Mouse (Mus musculus) neural tube, embryonic 13.5 days (tissue): Measurements from ENCODE around the gene Tvp23a. TPM values are rescaled to one million over a fixed set of nuclear protein-coding genes. Genes with fewer than 3 reads are reported as not detected.
A peak's percentile ranks its signal among the peaks of the same experiment; 100 is the strongest.

Experiments used
- ATAC-seq: fragments of 200-750 bp; cut with Nextera tagmentation; 2 replicates; pipeline ENCODE4 v1.8.0; 2017; ENCODE audit warnings: low read depth, mild to moderate bottlenecking, moderate TSS enrichment, moderate library complexity
- H3K27ac ChIP-seq: fragments of 300-500 bp; sonication (generic); replicated peaks from 2 replicates; pipeline ENCODE4 v1.5.1; 2015; ENCODE audit warnings: moderate library complexity, mild to moderate bottlenecking, inconsistent platforms
- H3K27me3 ChIP-seq: fragments of 300-500 bp; sonication (generic); 2 replicates; pipeline ENCODE4 v1.6.1; 2015; ENCODE audit warnings: mild to moderate bottlenecking, inconsistent platforms
- H3K36me3 ChIP-seq: fragments of 300-500 bp; sonication (generic); 2 replicates; pipeline ENCODE4 v1.6.1; 2015; ENCODE audit warnings: mild to moderate bottlenecking, inconsistent platforms
- H3K4me1 ChIP-seq: fragments of 300-500 bp; sonication (generic); replicated peaks from 2 replicates; pipeline ENCODE4 v1.6.1; 2015; ENCODE audit warnings: inconsistent platforms
- H3K4me2 ChIP-seq: fragments of 300-500 bp; sonication (generic); 2 replicates; pipeline ENCODE4 v1.6.1; 2015; ENCODE audit warnings: inconsistent platforms, mild to moderate bottlenecking, moderate library complexity
- H3K4me3 ChIP-seq: fragments of 300-500 bp; sonication (generic); 2 replicates; pipeline ENCODE4 v1.5.1; 2015; ENCODE audit warnings: mild to moderate bottlenecking, inconsistent platforms
- H3K9ac ChIP-seq: fragments of 300-500 bp; sonication (generic); 2 replicates; pipeline ENCODE4 v1.6.1; 2015; ENCODE audit warnings: moderate library complexity, mild to moderate bottlenecking, inconsistent platforms
- H3K9me3 ChIP-seq: fragments of 300-500 bp; sonication (generic); 2 replicates; pipeline ENCODE4 v1.6.1; 2016; ENCODE audit warnings: inconsistent platforms
- WGBS: fragments of 180-500 bp; shearing (Covaris S2); methylation state at CpG from one replicate; pipeline ENCODE4 v1.1.7; 2015; 5-methylcytosine and 5-hydroxymethylcytosine counted together
- polyA plus RNA-seq: library from polyadenylated mRNA; unstranded; fragments of >200 nt; fragmentation: Nextera tagmentation; extraction: Ambion mirVana; gene quantifications from 2 replicates; pipeline ENCODE4 v1.2.1, GENCODE M21; 2015

Tvp23a gene
- polyA plus RNA-seq, 1 experiment from 2014 or later, result 40.5 TPM

GRCm38 (mm10) chr16:10417723-10418259 is 29.4 kb downstream of the Tvp23a start:
- Histone ChIP-seq H3K9ac (no peak overlapping the region), H3K36me3 (peaks cover 93% of the 10 kb centered on the region), H3K9me3 (no peaks in the 10 kb centered on the region), H3K4me1 (peaks cover 4% of the 10 kb centered on the region), H3K4me2 (no peak overlapping the region), H3K4me3 (no peak overlapping the region), H3K27me3 (no peaks in the 10 kb centered on the region), H3K27ac (no peak overlapping the region)
- WGBS, result 92% methylated on average over 9 of the region's 9 CpGs
- ATAC-seq, result no peak

GRCm38 (mm10) chr16:10416866-10417265 is 30.3 kb downstream of the Tvp23a start:
- no peaks in the 10 kb centered on the region for H3K9me3 ChIP-seq
- H3K27me3 ChIP-seq, result no peaks in the 10 kb centered on the region
- no peak overlapping the region for H3K4me2 ChIP-seq
- no peak overlapping the region for H3K9ac ChIP-seq
- H3K4me3 ChIP-seq, result no peak overlapping the region
- peaks cover 84% of the 10 kb centered on the region for H3K36me3 ChIP-seq
- no peak for ATAC-seq
- H3K27ac ChIP-seq, result no peak overlapping the region
- H3K4me1 ChIP-seq, result peaks cover 11% of the 10 kb centered on the region
- 93% methylated on average over 4 of the region's 4 CpGs for WGBS

GRCm38 (mm10) chr16:10415976-10416375 is 31.2 kb downstream of the Tvp23a start:
- Histone ChIP-seq H3K4me3 (no peak overlapping the region), H3K27me3 (no peaks in the 10 kb centered on the region), H3K4me1 (peaks cover 16% of the 10 kb centered on the region), H3K9me3 (no peaks in the 10 kb centered on the region), H3K27ac (no peak overlapping the region), H3K9ac (no peak overlapping the region), H3K4me2 (no peak overlapping the region), H3K36me3 (peaks cover 75% of the 10 kb centered on the region)
- 72% methylated on average over 6 of the region's 6 CpGs for WGBS
- no peak for ATAC-seq

- Histone ChIP-seq H3K9me3 (no peaks in the 10 kb centered on the region), H3K4me3 (peak within 1 kb of the TSS; percentile 58), H3K27ac (peak within 1 kb of the TSS; percentile 94), H3K27me3 (peaks cover 11% of the 10 kb centered on the region; the same call in 1 of the 2 replicates), H3K36me3 (peaks cover 36% of the 10 kb centered on the region), H3K4me2 (peak within 1 kb of the TSS; percentile 72), H3K9ac (peak within 1 kb of the TSS; percentile 79), H3K4me1 (peaks cover 17% of the 10 kb centered on the region)
- peak; percentile 98 for ATAC-seq
- WGBS, result 3% methylated on average over 56 of the region's 56 CpGs
These were observed 35.1 kb downstream of the Tvp23a start, which contains the start of gene Nubp1 for GRCm38 (mm10) chr16:10411764-10412746. TSS of gene Nubp1 (plus strand) at chr16:10411948.

- Histone ChIP-seq H3K4me2 (no peak overlapping the region), H3K36me3 (no peaks in the 10 kb centered on the region), H3K9me3 (no peaks in the 10 kb centered on the region), H3K27me3 (peaks cover 23% of the 10 kb centered on the region), H3K9ac (no peak overlapping the region), H3K27ac (no peak overlapping the region), H3K4me1 (peaks cover 8% of the 10 kb centered on the region), H3K4me3 (no peak overlapping the region)
- ATAC-seq, result no peak
- WGBS, result 31% methylated on average over 7 of the region's 7 CpGs
These were observed 48.0 kb downstream of the Tvp23a start for GRCm38 (mm10) chr16:10399160-10399559.

- no peak overlapping the region for H3K27ac ChIP-seq
- H3K4me2 ChIP-seq, result no peak overlapping the region
- peaks cover 8% of the 10 kb centered on the region for H3K4me1 ChIP-seq
- peaks cover 27% of the 10 kb centered on the region for H3K27me3 ChIP-seq
- H3K36me3 ChIP-seq, result no peaks in the 10 kb centered on the region
- H3K9me3 ChIP-seq, result no peaks in the 10 kb centered on the region
- 0 out of 2 replicates have a peak, but pooled peaks have one; percentile 36 for ATAC-seq
- H3K9ac ChIP-seq, result no peak overlapping the region
- whole genome bisulfite sequencing, result 72% methylated on average over 5 of the region's 5 CpGs
- no peak overlapping the region for H3K4me3 ChIP-seq
These were observed 48.4 kb downstream of the Tvp23a start for GRCm38 (mm10) chr16:10398755-10399154.

GRCm38 (mm10) chr16:10394699-10395540 is 52.2 kb downstream of the Tvp23a start, which contains the start of gene Tekt5:
TSS of gene Tekt5 (minus strand) at chr16:10395490.
- peak; percentile 80 for ATAC-seq
- H3K27ac ChIP-seq, result no peak within 1 kb of the TSS
- peak within 1 kb of the TSS; percentile 63 for H3K9ac ChIP-seq

GRCm38 (mm10) chr16:10392587-10392986 is 54.6 kb downstream of the Tvp23a start:
- H3K27ac ChIP-seq, result no peak overlapping the region
- H3K4me1 ChIP-seq, result peaks cover 8% of the 10 kb centered on the region
- H3K9ac ChIP-seq, result no peak overlapping the region
- H3K36me3 ChIP-seq, result no peaks in the 10 kb centered on the region
- 88% methylated on average over 9 of the region's 9 CpGs for WGBS
- no peak overlapping the region for H3K4me2 ChIP-seq
- peaks cover 28% of the 10 kb centered on the region for H3K27me3 ChIP-seq
- no peaks in the 10 kb centered on the region for H3K9me3 ChIP-seq
- ATAC-seq, result no peak
- no peak overlapping the region for H3K4me3 ChIP-seq

More at GRCm38 (mm10) chr16:10394699-10395540, 52.2 kb downstream of the Tvp23a start, which contains the start of gene Tekt5:
- peaks cover 28% of the 10 kb centered on the region for H3K27me3 ChIP-seq
- peak within 1 kb of the TSS; percentile 38 for H3K4me3 ChIP-seq
- peak within 1 kb of the TSS; percentile 58 for H3K4me2 ChIP-seq
- WGBS, result 10% methylated on average over 37 of the region's 37 CpGs
- peaks cover 8% of the 10 kb centered on the region for H3K4me1 ChIP-seq
- H3K36me3 ChIP-seq, result no peaks in the 10 kb centered on the region
- no peaks in the 10 kb centered on the region for H3K9me3 ChIP-seq

GRCm38 (mm10) chr16:10388634-10389365 is 58.4 kb downstream of the Tvp23a start:
- no peak overlapping the region for H3K27ac ChIP-seq
- H3K4me1 ChIP-seq, result no peaks in the 10 kb centered on the region
- H3K9ac ChIP-seq, result no peak overlapping the region
- no peaks in the 10 kb centered on the region for H3K36me3 ChIP-seq
- H3K4me2 ChIP-seq, result no peak overlapping the region
- H3K27me3 ChIP-seq, result peaks cover 2% of the 10 kb centered on the region
- H3K9me3 ChIP-seq, result no peaks in the 10 kb centered on the region
- no peak overlapping the region for H3K4me3 ChIP-seq
- 92% methylated on average over 6 of the region's 6 CpGs for WGBS
- no peak for ATAC-seq

GRCm38 (mm10) chr16:10385261-10385660 is 61.9 kb downstream of the Tvp23a start:
- no peaks in the 10 kb centered on the region for H3K36me3 ChIP-seq
- H3K27ac ChIP-seq, result no peak overlapping the region
- H3K4me2 ChIP-seq, result no peak overlapping the region
- no peaks in the 10 kb centered on the region for H3K4me1 ChIP-seq
- no peak overlapping the region for H3K9ac ChIP-seq
- H3K27me3 ChIP-seq, result no peaks in the 10 kb centered on the region
- no peak overlapping the region for H3K4me3 ChIP-seq
- no peak for ATAC-seq
- WGBS, result 82% methylated on average over 12 of the region's 12 CpGs
- no peaks in the 10 kb centered on the region for H3K9me3 ChIP-seq

GRCm38 (mm10) chr16:10384544-10384943 is 62.6 kb downstream of the Tvp23a start:
- H3K4me2 ChIP-seq, result no peak overlapping the region; the same call in 1 of the 2 replicates
- no peak overlapping the region for H3K9ac ChIP-seq
- no peak overlapping the region for H3K4me3 ChIP-seq
- no peaks in the 10 kb centered on the region for H3K36me3 ChIP-seq
- H3K4me1 ChIP-seq, result no peaks in the 10 kb centered on the region
- no peak for ATAC-seq
- H3K27ac ChIP-seq, result no peak overlapping the region
- H3K9me3 ChIP-seq, result no peaks in the 10 kb centered on the region
- no peaks in the 10 kb centered on the region for H3K27me3 ChIP-seq
- whole genome bisulfite sequencing, result 70% methylated on average over 3 of the region's 3 CpGs
